Mouse (Mus musculus): ENCODE data around the gene Elavl2.

Gene Elavl2

DNA sequence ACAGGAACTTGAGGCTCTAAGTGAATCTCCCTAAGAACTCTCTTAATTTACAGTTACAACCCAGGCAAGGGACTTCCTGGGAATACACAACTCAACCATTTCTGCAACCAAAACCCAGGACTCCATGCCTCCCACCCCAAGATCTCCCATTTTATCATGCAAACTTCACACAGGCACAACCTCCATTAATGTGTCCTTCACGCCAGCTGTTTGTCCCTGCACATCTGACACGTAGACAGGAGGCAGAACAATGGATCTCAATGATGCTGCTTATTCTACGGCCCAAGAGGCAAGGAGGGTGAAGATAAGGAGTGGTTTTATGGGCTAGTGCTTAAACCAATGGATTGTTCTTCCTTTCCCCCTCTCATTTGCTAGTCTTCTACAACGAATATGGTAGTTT lies 176.8 kb downstream of the Elavl2 start:
- ATAC-seq (ENCODE audit: insufficient number of reproducible peaks, low FRiP score, low TSS enrichment) = no peak

DNA sequence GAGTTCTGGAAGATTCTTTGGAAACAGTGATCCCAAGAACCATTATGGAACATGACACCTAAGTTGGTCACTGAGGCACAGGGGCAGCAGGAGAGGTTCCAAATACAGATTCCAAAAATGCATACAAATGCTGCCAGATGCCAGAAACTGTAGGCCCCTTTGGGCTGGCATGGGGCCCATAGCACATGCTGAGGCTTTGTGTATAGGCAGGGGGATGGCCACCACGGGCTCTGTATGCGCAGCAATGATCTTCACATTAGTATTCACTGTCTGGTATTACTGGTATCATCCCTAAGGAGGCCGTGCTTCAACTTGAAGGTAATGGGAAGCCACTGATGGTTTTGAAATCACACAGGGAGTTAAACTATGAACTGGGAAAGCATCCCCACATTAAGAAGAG lies 181.3 kb downstream of the Elavl2 start:
- no peak for ATAC-seq (ENCODE audit: insufficient number of reproducible peaks, low FRiP score, low TSS enrichment)

DNA sequence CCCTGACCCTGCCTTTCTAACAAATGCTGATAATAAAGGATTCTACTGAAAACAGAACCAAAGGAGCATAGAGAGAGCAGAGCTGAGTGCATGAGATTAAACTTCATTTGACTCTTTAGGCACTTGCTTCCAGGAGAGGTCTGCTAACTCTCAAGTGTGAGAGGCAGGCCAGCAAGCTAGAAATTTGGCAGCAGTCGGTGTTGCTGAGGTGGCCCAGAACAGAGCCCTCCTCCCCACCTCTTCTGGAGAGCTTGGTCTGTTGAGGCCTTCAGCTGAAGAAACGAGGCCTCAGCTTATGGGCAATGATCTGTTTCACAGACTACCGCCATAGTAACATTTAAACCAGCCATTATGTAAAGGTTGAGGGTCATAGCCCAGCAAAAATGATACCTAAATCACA lies 186.7 kb downstream of the Elavl2 start:
- ATAC-seq (ENCODE audit: insufficient number of reproducible peaks, low FRiP score, low TSS enrichment) = no peak

DNA sequence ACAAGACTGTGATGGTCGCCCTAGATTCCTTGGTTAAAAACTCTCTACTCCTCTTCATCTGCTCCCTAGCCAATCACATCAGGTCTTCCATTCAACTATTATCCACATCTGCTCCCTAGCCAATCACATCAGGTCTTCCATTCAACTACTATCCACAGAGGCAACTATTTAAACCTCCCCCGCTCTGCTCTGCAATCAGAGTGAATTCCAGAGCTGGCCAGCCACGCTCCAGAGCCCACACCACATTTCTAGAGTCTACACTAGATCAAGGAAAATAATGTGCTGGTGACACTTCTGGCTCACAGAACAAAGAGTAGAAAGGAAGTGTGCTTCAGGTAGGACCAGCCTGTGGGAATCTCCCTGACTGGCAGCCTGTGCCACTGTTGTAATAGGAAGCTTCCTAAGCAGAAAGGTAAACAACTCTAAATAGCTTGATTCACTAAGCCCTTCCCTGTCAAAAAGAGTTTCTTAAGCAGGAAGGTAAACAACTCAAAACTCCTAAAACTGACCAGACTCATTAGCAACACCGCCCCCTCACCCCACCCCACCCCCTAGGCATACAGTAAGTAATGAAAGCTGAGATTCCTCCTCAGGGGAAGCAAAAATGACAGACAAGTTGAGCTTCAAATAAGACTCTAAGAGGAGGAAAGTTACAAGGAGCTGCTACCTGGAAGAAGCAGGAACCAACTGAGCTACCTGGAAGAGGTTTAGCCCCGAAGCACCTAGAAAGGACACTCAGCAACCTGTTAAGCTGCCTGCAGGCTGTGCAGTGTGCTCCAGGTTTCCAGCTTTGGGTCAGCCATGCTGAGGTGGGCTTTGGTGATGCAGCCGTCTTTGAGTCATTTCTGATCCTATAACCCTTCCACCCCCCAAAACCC lies 191.9 kb downstream of the Elavl2 start:
- no peak for ATAC-seq (ENCODE audit: insufficient number of reproducible peaks, low FRiP score, low TSS enrichment)
